Mouse (Mus musculus) midbrain, embryonic 14.5 days (tissue): ENCODE results near the gene Rnd1. TPM values are rescaled to one million over a fixed set of nuclear protein-coding genes. Genes with fewer than 3 reads are reported as not detected.

Source experiments
- ATAC-seq: fragments of 200-750 bp; cut with Nextera tagmentation; 2 replicates; pipeline ENCODE4 v1.8.0; 2017; ENCODE audit warnings: moderate number of reproducible peaks, moderate library complexity; ENCODE audit not compliant: low FRiP score, low TSS enrichment
- DNase-seq: peaks from one replicate; pipeline ENCODE4 v3.0.0-alpha.2; 2015
- H3K27ac ChIP-seq: fragments of 300-500 bp; sonication (generic); replicated peaks from 2 replicates; pipeline ENCODE4 v1.5.1; 2014; ENCODE audit warnings: mild to moderate bottlenecking, low read depth, low read length, moderate library complexity
- H3K27me3 ChIP-seq: fragments of 300-500 bp; sonication (generic); 2 replicates; pipeline ENCODE4 v1.6.1; 2014; ENCODE audit warnings: low read length, control low read depth, mixed read lengths; ENCODE audit not compliant: control insufficient read depth, insufficient read depth
- H3K36me3 ChIP-seq: fragments of 300-500 bp; sonication (generic); 2 replicates; pipeline ENCODE4 v1.6.1; 2014; ENCODE audit warnings: low read length, control low read depth; ENCODE audit not compliant: control insufficient read depth, insufficient read depth
- H3K4me1 ChIP-seq: fragments of 300-500 bp; sonication (generic); 2 replicates; pipeline ENCODE4 v1.6.1; 2014; ENCODE audit warnings: mild to moderate bottlenecking, antibody characterized with exemption, low read length, control low read depth; ENCODE audit not compliant: control insufficient read depth, insufficient read depth
- H3K4me2 ChIP-seq: fragments of 300-500 bp; sonication (generic); 2 replicates; pipeline ENCODE4 v1.6.1; 2014; ENCODE audit warnings: mild to moderate bottlenecking, low read length, moderate library complexity
- H3K4me3 ChIP-seq: fragments of 300-500 bp; sonication (generic); replicated peaks from 2 replicates; pipeline ENCODE4 v1.5.1; 2014; ENCODE audit warnings: low read depth, low read length
- H3K9ac ChIP-seq: fragments of 300-500 bp; sonication (generic); replicated peaks from 2 replicates; pipeline ENCODE4 v1.6.1; 2014; ENCODE audit warnings: mild to moderate bottlenecking, low read length, moderate library complexity
- H3K9me3 ChIP-seq: fragments of 300-500 bp; sonication (generic); 2 replicates; pipeline ENCODE4 v1.6.1; 2016; ENCODE audit warnings: low read length, control low read depth, mixed read lengths; ENCODE audit not compliant: control insufficient read depth
- WGBS: fragments of 180-500 bp; shearing (Covaris S2); extraction: QIAGEN DNeasy Blood & Tissue Kit; methylation state at CpG from one replicate; pipeline ENCODE4 v1.1.7; 2014; 5-methylcytosine and 5-hydroxymethylcytosine counted together
- polyA plus RNA-seq: library from polyadenylated mRNA; unstranded; fragments of >200 nt; fragmentation: Nextera tagmentation; extraction: Ambion mirVana; gene quantifications from 2 replicates; pipeline ENCODE4 v1.2.1, GENCODE M21; 2014

Gene Rnd1
- polyA plus RNA-seq, 1 experiment from 2014 or later: 7.4 TPM

DNA sequence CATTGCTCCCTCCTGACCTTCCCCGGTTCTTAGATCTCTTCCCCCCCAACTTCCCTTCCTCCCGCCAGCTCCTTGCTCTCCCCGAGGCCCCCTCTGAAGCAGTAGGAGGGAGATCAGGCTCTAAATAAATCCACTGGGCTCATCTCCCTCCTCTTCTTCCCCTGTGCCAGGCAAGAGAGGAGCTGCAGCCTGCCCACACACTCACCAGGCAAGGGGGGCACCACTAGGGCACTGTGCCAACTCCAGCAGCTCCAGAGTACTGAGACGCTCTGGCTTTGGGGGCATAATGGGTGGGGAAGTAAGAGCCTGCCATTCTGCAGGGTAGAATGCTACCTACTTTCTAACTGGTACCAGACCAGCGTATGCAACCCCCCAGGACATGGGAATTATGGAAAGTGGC, 40.7 kb downstream of the Rnd1 start:
- H3K4me3 ChIP-seq: peak overlapping the region; percentile 81
- H3K4me1 ChIP-seq: peaks cover 43% of the 10 kb centered on the region
- no peaks in the 10 kb centered on the region for H3K27me3 ChIP-seq
- H3K9me3 ChIP-seq: no peaks in the 10 kb centered on the region
- WGBS: 13% methylated on average over 5 of the region's 5 CpGs
- ATAC-seq: no peak
- peaks cover 27% of the 10 kb centered on the region for H3K36me3 ChIP-seq
- H3K9ac ChIP-seq: peak overlapping the region; percentile 97
- peak; percentile 75 for DNase-seq
- H3K27ac ChIP-seq: peak overlapping the region; percentile 99
- peak overlapping the region; percentile 87 for H3K4me2 ChIP-seq

DNA sequence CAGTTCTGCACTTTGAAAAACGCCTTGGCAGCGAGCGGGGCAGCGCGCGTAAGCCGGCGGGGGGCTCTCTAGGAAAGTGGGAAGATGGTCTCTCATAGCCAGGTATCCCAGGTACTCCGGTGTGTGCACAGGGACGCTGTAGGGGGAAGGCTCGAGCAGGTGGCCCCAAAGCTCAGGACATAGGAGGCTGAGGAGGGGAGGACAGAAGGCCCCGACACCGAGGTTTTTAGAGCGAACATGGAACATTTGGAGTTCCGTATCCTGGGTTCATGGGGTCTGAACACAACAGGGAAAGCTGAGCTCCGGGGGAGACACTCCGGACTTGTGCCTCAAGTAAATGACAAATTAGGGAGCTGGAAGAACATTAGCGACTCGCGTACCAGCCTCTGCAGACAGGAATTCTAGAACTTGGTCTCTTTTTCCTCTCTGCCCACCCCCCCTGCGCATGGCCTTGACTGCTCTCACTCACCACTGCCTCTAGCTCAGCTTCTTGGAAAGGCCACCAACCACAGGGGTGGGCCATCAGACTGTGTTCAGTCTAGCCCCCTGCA, 41.9 kb downstream of the Rnd1 start:
- H3K9ac ChIP-seq: peak overlapping the region; percentile 97
- DNase-seq (peak; percentile 63), ATAC-seq (no peak)
- peak overlapping the region; percentile 99 for H3K27ac ChIP-seq
- H3K27me3 ChIP-seq: peaks cover 6% of the 10 kb centered on the region; the same call in 1 of the 2 replicates
- H3K9me3 ChIP-seq: no peaks in the 10 kb centered on the region
- under 1% methylated on average over 21 of the region's 21 CpGs for WGBS
- H3K36me3 ChIP-seq: peaks cover 16% of the 10 kb centered on the region
- peaks cover 49% of the 10 kb centered on the region for H3K4me1 ChIP-seq
- peak overlapping the region; percentile 87 for H3K4me2 ChIP-seq
- H3K4me3 ChIP-seq: peak overlapping the region; percentile 81

DNA sequence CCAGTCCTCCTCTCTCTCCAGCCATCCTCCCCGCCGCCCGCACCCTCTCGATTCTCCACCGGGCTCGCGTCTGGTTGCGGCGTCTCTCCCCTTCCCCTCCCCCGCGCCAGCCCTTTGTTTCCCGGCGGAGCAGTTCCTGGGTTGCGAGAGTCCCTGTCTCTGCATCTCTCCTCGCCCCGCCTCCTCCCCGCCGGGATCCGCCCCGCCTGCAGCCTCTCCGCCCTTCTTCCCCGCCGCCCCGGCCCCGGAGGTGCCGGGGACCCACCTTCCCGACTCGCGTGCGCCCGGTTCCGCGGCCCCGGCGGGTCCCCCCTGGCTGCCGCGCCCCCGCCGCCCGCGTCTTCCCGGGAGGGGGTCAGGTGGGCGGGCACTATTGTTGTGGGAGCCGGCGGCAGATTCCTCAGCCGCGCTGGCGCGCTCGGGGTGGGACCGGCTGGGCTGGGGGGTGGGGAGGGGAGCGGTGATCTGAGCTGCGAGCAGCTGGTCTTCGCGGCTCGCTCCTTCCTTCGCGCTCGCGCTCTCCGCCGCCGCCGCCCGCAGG, 42.6 kb downstream of the Rnd1 start:
- DNase-seq (peak; percentile 93), ATAC-seq (peak; percentile 67)
- Histone ChIP-seq H3K9ac (peak overlapping the region; percentile 97), H3K36me3 (peaks cover 8% of the 10 kb centered on the region), H3K4me2 (peak overlapping the region; percentile 87), H3K9me3 (no peaks in the 10 kb centered on the region), H3K27me3 (peaks cover 12% of the 10 kb centered on the region; the same call in 1 of the 2 replicates), H3K4me1 (peaks cover 49% of the 10 kb centered on the region), H3K4me3 (peak overlapping the region; percentile 81), H3K27ac (peak overlapping the region; percentile 99)
- WGBS: under 1% methylated on average over 65 of the region's 65 CpGs

GRCm38 (mm10) chr15:98633822-98634470, 43.3 kb downstream of the Rnd1 start:
- peak overlapping the region; percentile 81 for H3K4me3 ChIP-seq
- peaks cover 12% of the 10 kb centered on the region; the same call in 1 of the 2 replicates for H3K27me3 ChIP-seq
- ATAC-seq (no peak), DNase-seq (peak; percentile 66)
- H3K4me1 ChIP-seq: peaks cover 50% of the 10 kb centered on the region
- 1% methylated on average over 25 of the region's 25 CpGs for WGBS
- H3K9me3 ChIP-seq: no peaks in the 10 kb centered on the region
- peak overlapping the region; percentile 99 for H3K27ac ChIP-seq
- peak overlapping the region; percentile 87 for H3K4me2 ChIP-seq
- H3K36me3 ChIP-seq: peaks cover 2% of the 10 kb centered on the region; the same call in 1 of the 2 replicates
- peak overlapping the region; percentile 97 for H3K9ac ChIP-seq

- Histone ChIP-seq H3K27ac (peak overlapping the region; percentile 99), H3K4me1 (peaks cover 59% of the 10 kb centered on the region), H3K4me3 (peak overlapping the region; percentile 81), H3K9ac (peak overlapping the region; percentile 97), H3K4me2 (peak overlapping the region; percentile 87), H3K9me3 (no peaks in the 10 kb centered on the region), H3K36me3 (no peaks in the 10 kb centered on the region), H3K27me3 (peaks cover 12% of the 10 kb centered on the region; the same call in 1 of the 2 replicates)
- 0% methylated on average over 4 of the region's 4 CpGs for WGBS
- DNase-seq: peak; percentile 69
- ATAC-seq: no peak
These were observed 44.3 kb downstream of the Rnd1 start for GRCm38 (mm10) chr15:98632921-98633320.

DNA sequence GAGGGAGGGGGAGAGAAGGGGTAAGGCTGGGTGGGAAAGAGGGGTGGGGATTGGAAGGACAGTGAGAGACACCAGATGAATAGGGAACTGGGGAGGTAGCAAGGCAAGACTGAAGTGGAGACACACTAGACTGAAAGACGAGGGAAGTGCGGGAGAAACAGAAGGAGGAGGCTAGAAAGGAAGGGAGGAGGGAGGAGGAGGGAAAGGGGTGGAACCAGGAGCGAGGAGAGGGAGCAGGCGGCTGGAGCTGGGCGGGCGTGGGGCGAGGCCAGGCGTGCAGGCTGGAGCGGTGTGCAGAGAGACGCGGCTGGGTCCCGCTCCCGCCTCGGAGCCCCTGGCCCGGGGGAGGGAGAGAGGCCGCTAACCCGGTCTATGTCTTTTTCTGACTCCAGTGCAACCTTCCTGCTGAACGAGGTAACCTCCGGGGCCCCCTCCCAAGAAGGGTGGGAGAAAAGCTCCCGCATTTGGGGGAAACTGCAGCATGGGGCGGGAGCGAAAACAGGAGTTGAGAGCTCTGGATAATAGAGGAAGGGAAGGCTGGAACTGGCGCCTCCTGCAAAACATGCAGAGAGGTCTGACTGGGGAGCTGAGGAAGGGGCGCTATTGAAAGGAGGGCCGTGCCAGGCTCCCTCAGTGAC, 45.0 kb downstream of the Rnd1 start:
- Histone ChIP-seq H3K4me2 (peak overlapping the region; percentile 87), H3K36me3 (no peaks in the 10 kb centered on the region), H3K27me3 (peaks cover 12% of the 10 kb centered on the region; the same call in 1 of the 2 replicates), H3K9ac (peak overlapping the region; percentile 97), H3K9me3 (no peaks in the 10 kb centered on the region), H3K4me3 (peak overlapping the region; percentile 81), H3K27ac (peak overlapping the region; percentile 99), H3K4me1 (peaks cover 52% of the 10 kb centered on the region)
- ATAC-seq: peak; percentile 43; the same call in 1 of the 2 replicates
- DNase-seq: peak; percentile 83
- WGBS: under 1% methylated on average over 25 of the region's 25 CpGs

DNA sequence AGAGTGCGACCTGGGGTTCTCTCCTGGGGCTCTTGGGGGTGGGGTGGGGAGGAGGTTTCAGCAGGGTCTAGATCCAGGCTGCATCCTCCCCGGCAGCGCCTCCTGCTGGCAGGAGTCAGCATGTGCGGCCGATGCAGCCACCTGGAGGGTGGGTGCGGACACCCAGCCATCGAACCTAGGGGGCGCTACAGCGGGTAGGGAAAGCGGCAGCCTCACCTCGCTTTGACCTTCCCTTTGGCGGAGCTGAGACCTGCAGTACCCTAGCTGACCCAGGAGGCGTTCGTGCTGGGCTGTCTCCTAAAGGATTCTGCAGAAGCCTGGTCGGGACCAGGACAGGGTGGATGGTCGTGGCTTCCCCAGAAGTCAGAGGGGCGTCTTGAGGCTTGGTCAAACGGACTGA, 45.8 kb downstream of the Rnd1 start:
- H3K27ac ChIP-seq: peak overlapping the region; percentile 99
- H3K4me1 ChIP-seq: peaks cover 45% of the 10 kb centered on the region
- no peak overlapping the region; the same call in 1 of the 2 replicates for H3K9ac ChIP-seq
- DNase-seq (peak; percentile 85), ATAC-seq (peak; percentile 10; the same call in 1 of the 2 replicates)
- peak overlapping the region; percentile 81 for H3K4me3 ChIP-seq
- under 1% methylated on average over 18 of the region's 18 CpGs for WGBS
- no peaks in the 10 kb centered on the region for H3K9me3 ChIP-seq
- no peaks in the 10 kb centered on the region for H3K36me3 ChIP-seq
- H3K4me2 ChIP-seq: peak overlapping the region; percentile 87
- peaks cover 12% of the 10 kb centered on the region; the same call in 1 of the 2 replicates for H3K27me3 ChIP-seq

GRCm38 (mm10) chr15:98630540-98630939, 46.7 kb downstream of the Rnd1 start, which contains the start of gene Cacnb3:
Gene Cacnb3, plus strand, starts transcription at chr15:98630840.
- Histone ChIP-seq H3K9me3 (no peaks in the 10 kb centered on the region), H3K36me3 (no peaks in the 10 kb centered on the region), H3K4me1 (peaks cover 36% of the 10 kb centered on the region), H3K4me3 (peak within 1 kb of the TSS; percentile 81), H3K27me3 (peaks cover 12% of the 10 kb centered on the region; the same call in 1 of the 2 replicates), H3K27ac (peak within 1 kb of the TSS; percentile 99), H3K4me2 (peak within 1 kb of the TSS; percentile 87), H3K9ac (no peak within 1 kb of the TSS)
- WGBS: 42% methylated on average over 4 of the region's 4 CpGs
- ATAC-seq (no peak), DNase-seq (no peak)
